Mouse (Mus musculus): ENCODE data around the gene Zfp606.

DNA sequence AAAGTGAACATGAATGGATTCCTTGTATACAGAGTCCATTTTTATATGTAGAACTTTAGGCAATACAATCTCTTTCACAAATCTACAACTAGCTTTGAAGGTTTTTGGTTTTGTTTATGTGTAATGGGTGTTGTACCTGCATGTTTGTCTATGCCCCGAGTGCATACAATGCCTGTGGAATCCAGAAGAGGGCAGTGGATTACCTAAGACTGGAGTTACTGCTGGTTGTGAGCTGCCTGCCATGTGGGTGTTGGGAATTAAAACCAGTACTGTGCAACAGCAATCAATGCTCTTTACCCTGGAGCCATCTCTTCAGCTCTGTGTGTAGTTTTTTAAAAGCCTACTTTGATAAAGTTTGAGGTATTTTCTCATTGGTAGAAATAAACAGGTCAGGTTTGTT lies 7.9 kb downstream of the Zfp606 start:
- no peak for TF ChIP-seq CTCF (IDR thresholded peaks at IDR 0.05; ENCODE audit: extremely low read depth, insufficient read depth, insufficient read length, insufficient replicate concordance)
- no peak for TF ChIP-seq POLR2A (IDR thresholded peaks at IDR 0.05; ENCODE audit: low read depth, low read length)
